Mouse (Mus musculus) cerebral cortex, adult 2 months (tissue): Measurements from ENCODE around the gene Chek2.

ENCODE experiments used
- WGBS: fragments of 180-500 bp; shearing (Covaris S2); methylation state at CpG from one replicate; pipeline ENCODE4 v1.1.7; 2018; 5-methylcytosine and 5-hydroxymethylcytosine counted together

The Chek2 gene

DNA sequence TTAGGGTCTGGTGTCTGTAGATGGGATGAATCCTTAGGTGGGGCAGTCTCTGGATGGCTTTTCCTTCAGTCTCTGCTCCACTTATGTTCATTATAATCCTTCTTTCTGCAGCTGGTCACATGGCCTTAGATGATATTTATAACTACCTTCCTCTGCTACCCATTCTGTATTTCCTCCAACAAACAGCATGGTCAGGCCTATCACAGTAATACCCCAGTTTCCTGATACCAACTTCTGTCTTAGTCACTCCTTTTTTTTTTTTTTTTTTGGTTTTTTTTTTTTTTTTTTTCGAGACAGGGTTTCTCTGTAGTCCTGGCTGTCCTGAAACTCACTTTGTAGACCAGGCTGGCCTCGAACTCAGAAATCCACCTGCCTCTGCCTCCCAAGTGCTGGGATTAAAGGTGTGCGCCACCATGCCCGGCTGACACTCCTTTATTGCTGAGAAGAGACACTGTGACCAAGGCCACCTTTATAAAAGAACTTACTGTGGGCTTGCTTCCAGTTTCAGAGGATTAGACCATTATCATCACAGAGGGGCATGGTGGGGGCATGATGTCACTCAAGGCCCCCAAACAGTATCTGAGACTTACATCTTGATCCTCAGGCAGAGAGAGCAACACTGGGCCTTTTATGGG is 70.3 kb downstream of the Chek2 start:
- WGBS = 84% methylated on average over 4 of the region's 4 CpGs

DNA sequence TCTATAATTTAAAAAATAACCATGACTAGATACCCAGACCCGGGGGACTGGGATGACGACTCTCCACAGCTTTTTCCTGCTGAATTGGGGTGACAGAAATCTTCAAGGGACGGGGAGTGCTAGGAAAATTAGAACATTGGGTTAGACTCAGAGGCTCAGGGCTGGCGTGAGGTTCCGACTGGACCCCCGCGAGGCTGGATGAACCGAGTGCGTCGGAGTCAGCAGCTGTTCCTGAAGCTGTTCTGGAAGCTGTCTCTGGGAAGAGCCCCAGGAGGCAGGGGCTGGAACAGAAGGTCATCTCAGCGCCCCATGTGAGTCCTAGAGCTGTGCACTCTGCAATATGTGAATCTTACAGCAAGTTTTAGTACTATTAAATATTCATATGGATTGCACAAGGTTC is 75.1 kb downstream of the Chek2 start:
- 84% methylated on average over 11 of the region's 11 CpGs for WGBS

DNA sequence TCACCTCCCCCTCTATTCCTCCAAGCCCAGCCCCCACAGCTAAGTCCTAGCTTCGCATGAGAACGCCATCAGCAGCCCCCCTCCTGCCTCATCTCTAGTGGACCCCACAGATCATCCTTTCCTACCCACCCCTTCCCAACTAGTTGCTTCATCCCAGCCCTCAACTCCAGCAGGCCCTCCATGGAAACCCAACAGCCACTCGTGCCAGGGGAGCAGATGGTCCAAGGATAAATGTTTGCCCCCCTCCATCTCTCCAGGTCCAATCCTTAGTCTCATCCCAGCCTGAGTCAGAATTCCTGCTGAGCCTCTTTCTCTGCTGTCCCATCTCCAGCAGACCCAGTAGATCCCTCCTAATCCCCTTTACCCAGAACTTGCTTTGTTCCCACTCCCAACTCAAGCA is 76.5 kb downstream of the Chek2 start:
- 94% methylated on average over 3 of the region's 3 CpGs for WGBS

DNA sequence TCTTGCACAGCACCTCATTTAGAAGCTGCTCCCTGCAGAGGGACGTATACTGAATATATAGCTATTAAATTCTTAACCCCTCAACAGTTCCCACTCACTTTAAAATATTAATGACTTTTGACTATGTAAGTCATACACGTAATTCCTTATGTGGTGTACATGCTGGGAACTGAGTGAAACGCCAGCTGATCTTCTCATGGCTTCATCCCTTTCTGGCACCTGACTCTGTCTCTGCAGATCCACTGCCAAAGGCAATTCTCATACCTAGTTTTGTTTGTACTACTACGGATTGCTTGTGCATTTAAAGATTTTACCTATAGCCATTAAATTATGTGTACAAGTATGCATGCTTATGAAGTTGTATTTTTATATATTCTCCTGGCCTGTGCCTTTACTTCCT is 79.8 kb downstream of the Chek2 start:
- 91% methylated on average over 4 of the region's 4 CpGs for WGBS

DNA sequence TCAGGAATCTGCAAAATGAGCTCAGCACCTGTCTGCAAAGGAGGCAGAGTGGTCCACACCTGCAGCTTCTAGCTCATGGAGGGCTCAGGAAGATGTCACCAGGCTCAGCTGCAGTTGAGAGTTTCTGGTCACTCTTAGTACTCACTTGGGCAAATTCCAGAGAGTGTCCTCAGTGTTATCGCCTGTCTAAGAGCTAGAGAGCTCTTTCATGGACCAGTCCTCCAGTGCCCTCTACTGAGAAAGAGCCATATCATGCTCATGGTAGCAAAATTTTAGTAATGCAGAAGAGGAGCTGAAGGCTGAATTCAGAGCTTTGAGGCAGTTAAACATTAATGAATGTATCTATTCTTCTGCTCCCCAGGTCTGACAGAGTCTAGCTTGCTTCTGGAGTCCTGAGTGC is 83.6 kb downstream of the Chek2 start:
- 21% methylated on average over 1 of the region's 1 CpGs for WGBS
